Mouse (Mus musculus): ENCODE results near the gene Ifit2. TPM values are rescaled to one million over a fixed set of nuclear protein-coding genes. Genes with fewer than 3 reads are reported as not detected.

The Ifit2 gene
- polyA plus RNA-seq, 1 experiment from 2014 or later: 2.7 TPM

GRCm38 (mm10) chr19:34521361-34521760 lies 29.1 kb upstream of the Ifit2 start:
- H3K36me3 ChIP-seq: peaks cover 15% of the 10 kb centered on the region; the same call in 1 of the 2 replicates
- H3K4me1 ChIP-seq (replicated peaks): peaks cover 4% of the 10 kb centered on the region
- no peaks in the 10 kb centered on the region for H3K27me3 ChIP-seq
- WGBS: 73% methylated on average over 2 of the region's 2 CpGs
- no peak overlapping the region for H3K4me3 ChIP-seq
- H3K4me2 ChIP-seq: no peak overlapping the region
- ATAC-seq (ENCODE audit: low FRiP score): no peak
- no peak overlapping the region for H3K9ac ChIP-seq
- no peak overlapping the region for H3K27ac ChIP-seq
- H3K9me3 ChIP-seq: no peaks in the 10 kb centered on the region

- H3K4me3 ChIP-seq: no peak overlapping the region
- no peak for ATAC-seq (ENCODE audit: low FRiP score)
- no peaks in the 10 kb centered on the region for H3K9me3 ChIP-seq
- H3K27ac ChIP-seq: no peak overlapping the region
- H3K4me2 ChIP-seq: no peak overlapping the region
- peaks cover 15% of the 10 kb centered on the region; the same call in 1 of the 2 replicates for H3K36me3 ChIP-seq
- WGBS: 86% methylated on average over 1 of the region's 1 CpGs
- H3K4me1 ChIP-seq (replicated peaks): peaks cover 10% of the 10 kb centered on the region
- H3K27me3 ChIP-seq: no peaks in the 10 kb centered on the region
- no peak overlapping the region for H3K9ac ChIP-seq
Observed at GRCm38 (mm10) chr19:34521978-34522377, 28.5 kb upstream of the Ifit2 start.

- no peak overlapping the region for H3K4me2 ChIP-seq
- no peaks in the 10 kb centered on the region for H3K9me3 ChIP-seq
- no peak overlapping the region for H3K4me3 ChIP-seq
- H3K9ac ChIP-seq: no peak overlapping the region
- ATAC-seq (ENCODE audit: low FRiP score): no peak
- 72% methylated on average over 12 of the region's 12 CpGs for WGBS
- H3K27ac ChIP-seq: no peak overlapping the region
- H3K4me1 ChIP-seq (replicated peaks): peaks cover 10% of the 10 kb centered on the region
- H3K36me3 ChIP-seq: peaks cover 12% of the 10 kb centered on the region; the same call in 1 of the 2 replicates
- H3K27me3 ChIP-seq: no peaks in the 10 kb centered on the region
Observed at GRCm38 (mm10) chr19:34523106-34523725, 27.3 kb upstream of the Ifit2 start.

- WGBS: 73% methylated on average over 9 of the region's 9 CpGs
- no peak overlapping the region for H3K9ac ChIP-seq
- ATAC-seq (ENCODE audit: low FRiP score): no peak
- H3K27ac ChIP-seq: no peak overlapping the region
- peaks cover 5% of the 10 kb centered on the region; the same call in 1 of the 2 replicates for H3K36me3 ChIP-seq
- H3K9me3 ChIP-seq: no peaks in the 10 kb centered on the region
- no peaks in the 10 kb centered on the region for H3K27me3 ChIP-seq
- H3K4me3 ChIP-seq: no peak overlapping the region
- H3K4me2 ChIP-seq: no peak overlapping the region
- H3K4me1 ChIP-seq (replicated peaks): peaks cover 10% of the 10 kb centered on the region
Observed at GRCm38 (mm10) chr19:34524646-34525045, 25.8 kb upstream of the Ifit2 start.

- Histone ChIP-seq H3K9me3 (no peaks in the 10 kb centered on the region), H3K27ac (peak overlapping the region; percentile 74; the same call in 1 of the 2 replicates), H3K4me3 (peak overlapping the region; percentile 67), H3K27me3 (no peaks in the 10 kb centered on the region), H3K36me3 (no peaks in the 10 kb centered on the region; the same call in 1 of the 2 replicates), H3K9ac (peak overlapping the region; percentile 81), H3K4me2 (peak overlapping the region; percentile 86), H3K4me1 (replicated peaks) (peaks cover 10% of the 10 kb centered on the region)
- WGBS: 45% methylated on average over 11 of the region's 11 CpGs
- no peak; the same call in 1 of the 2 replicates for ATAC-seq (ENCODE audit: low FRiP score)
Observed at GRCm38 (mm10) chr19:34526321-34526923, 24.1 kb upstream of the Ifit2 start.

- Histone ChIP-seq H3K27me3 (no peaks in the 10 kb centered on the region), H3K9ac (peak within 1 kb of the TSS; percentile 81), H3K27ac (peak within 1 kb of the TSS; percentile 74), H3K4me2 (peak within 1 kb of the TSS; percentile 86), H3K9me3 (no peaks in the 10 kb centered on the region), H3K4me1 (replicated peaks) (peaks cover 10% of the 10 kb centered on the region), H3K36me3 (no peaks in the 10 kb centered on the region; the same call in 1 of the 2 replicates), H3K4me3 (peak within 1 kb of the TSS; percentile 67)
- 0% methylated on average over 29 of the region's 29 CpGs for WGBS
- ATAC-seq (ENCODE audit: low FRiP score): peak; percentile 100
Observed at GRCm38 (mm10) chr19:34526941-34527682, 23.4 kb upstream of the Ifit2 start, which contains the start of gene Lipa. TSS of gene Lipa (minus strand) at chr19:34527474.

DNA sequence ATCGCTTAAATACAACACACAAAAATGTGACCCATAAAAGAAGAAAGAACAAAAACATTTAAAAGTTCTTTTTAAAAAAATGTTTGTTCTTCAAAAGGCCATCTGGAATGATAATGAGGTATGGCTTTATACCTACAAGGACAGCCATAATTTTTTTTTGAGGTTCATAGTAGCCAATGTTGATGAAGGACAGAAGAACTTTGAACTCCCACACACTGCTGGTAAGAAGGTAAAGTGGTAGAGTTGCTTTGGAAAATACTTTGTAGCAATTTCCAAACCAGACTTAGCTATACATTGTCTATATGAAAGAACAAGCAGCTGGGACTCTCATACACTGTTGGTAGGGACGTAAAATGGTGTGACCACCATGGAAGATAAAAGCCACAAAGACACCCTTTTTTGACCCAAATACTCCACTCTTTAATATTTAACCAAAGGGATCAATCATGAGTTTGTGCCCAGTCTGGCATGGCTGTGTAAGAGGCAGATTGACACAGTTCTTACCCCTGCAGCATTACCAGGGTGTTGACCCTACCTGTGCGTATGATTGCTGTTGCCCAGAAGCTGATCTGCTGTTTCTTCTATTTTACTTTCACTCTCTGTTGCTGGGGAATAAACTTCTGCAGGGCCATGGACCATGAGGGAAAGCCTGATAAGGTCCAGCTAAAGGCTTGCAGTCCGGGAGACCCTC lies 18.3 kb upstream of the Ifit2 start:
- no peak for ATAC-seq (ENCODE audit: low FRiP score)

GRCm38 (mm10) chr19:34539422-34539821 lies 11.1 kb upstream of the Ifit2 start:
- Histone ChIP-seq H3K27me3 (no peaks in the 10 kb centered on the region), H3K9me3 (no peaks in the 10 kb centered on the region), H3K4me3 (no peak overlapping the region), H3K4me1 (replicated peaks) (no peaks in the 10 kb centered on the region), H3K9ac (no peak overlapping the region), H3K4me2 (no peak overlapping the region), H3K27ac (no peak overlapping the region), H3K36me3 (no peaks in the 10 kb centered on the region)
- ATAC-seq (ENCODE audit: low FRiP score): no peak
- 86% methylated on average over 1 of the region's 1 CpGs for WGBS

More for the DNA sequence above, 18.3 kb upstream of the Ifit2 start:
- H3K4me1 ChIP-seq (replicated peaks): no peaks in the 10 kb centered on the region
- no peaks in the 10 kb centered on the region for H3K9me3 ChIP-seq
- H3K27ac ChIP-seq: no peak overlapping the region
- no peak overlapping the region for H3K4me2 ChIP-seq
- no peak overlapping the region for H3K9ac ChIP-seq
- H3K4me3 ChIP-seq: no peak overlapping the region
- no peaks in the 10 kb centered on the region for H3K27me3 ChIP-seq
- 92% methylated on average over 4 of the region's 4 CpGs for WGBS
- no peaks in the 10 kb centered on the region for H3K36me3 ChIP-seq

DNA sequence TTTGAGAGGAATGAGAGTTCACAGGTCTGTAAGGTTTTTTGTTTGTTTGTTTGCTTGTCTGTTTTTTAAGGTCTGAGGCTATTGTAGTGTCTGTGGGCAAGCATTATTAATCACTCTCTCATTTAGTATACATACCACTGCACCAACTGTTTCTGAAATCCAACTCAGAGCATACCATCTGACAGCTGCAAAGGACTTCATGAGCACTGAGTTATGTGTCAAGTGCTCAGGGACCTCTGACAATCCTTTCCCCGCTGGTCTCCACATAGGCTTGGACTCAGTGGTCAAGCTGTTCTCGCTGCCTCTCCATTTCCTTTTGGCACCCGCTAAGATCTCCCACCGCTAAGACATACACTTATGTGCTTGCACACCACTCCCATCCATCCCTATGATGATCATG lies 4.3 kb upstream of the Ifit2 start:
- no peak overlapping the region for H3K4me3 ChIP-seq
- H3K4me2 ChIP-seq: no peak overlapping the region
- no peaks in the 10 kb centered on the region for H3K9me3 ChIP-seq
- H3K36me3 ChIP-seq: no peaks in the 10 kb centered on the region
- peaks cover 5% of the 10 kb centered on the region; the same call in 1 of the 2 replicates for H3K4me1 ChIP-seq (replicated peaks)
- 89% methylated on average over 4 of the region's 4 CpGs for WGBS
- H3K27ac ChIP-seq: no peak overlapping the region
- H3K9ac ChIP-seq: no peak overlapping the region
- no peak for ATAC-seq (ENCODE audit: low FRiP score)
- no peaks in the 10 kb centered on the region for H3K27me3 ChIP-seq

DNA sequence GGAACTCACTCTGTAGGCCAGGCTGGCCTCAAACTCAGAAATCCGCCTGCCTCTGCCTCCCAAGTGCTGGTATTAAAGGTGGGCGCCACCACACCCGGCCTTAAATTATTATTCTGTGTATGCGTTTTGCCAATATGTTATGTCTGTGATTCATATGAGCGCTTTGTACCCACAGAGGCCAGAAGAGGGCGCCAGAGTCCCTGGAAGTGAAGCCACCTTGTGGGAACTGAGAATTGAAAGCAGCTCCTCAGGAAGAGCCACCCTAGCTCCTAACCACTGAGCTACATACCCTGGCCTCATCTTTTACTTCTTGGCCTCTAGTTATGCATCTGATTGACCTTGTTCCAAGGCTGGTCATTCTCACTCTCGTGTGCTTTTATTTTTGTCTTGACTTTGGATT lies 2.5 kb upstream of the Ifit2 start:
- H3K4me1 ChIP-seq (replicated peaks): peaks cover 9% of the 10 kb centered on the region; the same call in 1 of the 2 replicates
- H3K27ac ChIP-seq: no peak overlapping the region
- H3K4me3 ChIP-seq: no peak overlapping the region
- no peak for ATAC-seq (ENCODE audit: low FRiP score)
- no peak overlapping the region for H3K4me2 ChIP-seq
- H3K36me3 ChIP-seq: no peaks in the 10 kb centered on the region
- no peak overlapping the region for H3K9ac ChIP-seq
- H3K27me3 ChIP-seq: no peaks in the 10 kb centered on the region
- no peaks in the 10 kb centered on the region for H3K9me3 ChIP-seq
- WGBS: 27% methylated on average over 7 of the region's 7 CpGs

- Histone ChIP-seq H3K9ac (peak overlapping the region; percentile 61), H3K4me1 (replicated peaks) (peaks cover 9% of the 10 kb centered on the region; the same call in 1 of the 2 replicates), H3K27ac (peak overlapping the region; percentile 73; the same call in 1 of the 2 replicates), H3K36me3 (no peaks in the 10 kb centered on the region), H3K9me3 (no peaks in the 10 kb centered on the region), H3K4me3 (peak overlapping the region; percentile 51), H3K27me3 (no peaks in the 10 kb centered on the region), H3K4me2 (peak overlapping the region; percentile 68)
- peak; percentile 14; the same call in 1 of the 2 replicates for ATAC-seq (ENCODE audit: low FRiP score)
- WGBS: 31% methylated on average over 4 of the region's 4 CpGs
Observed at GRCm38 (mm10) chr19:34550205-34550533, 325 bp upstream of the Ifit2 start.

DNA sequence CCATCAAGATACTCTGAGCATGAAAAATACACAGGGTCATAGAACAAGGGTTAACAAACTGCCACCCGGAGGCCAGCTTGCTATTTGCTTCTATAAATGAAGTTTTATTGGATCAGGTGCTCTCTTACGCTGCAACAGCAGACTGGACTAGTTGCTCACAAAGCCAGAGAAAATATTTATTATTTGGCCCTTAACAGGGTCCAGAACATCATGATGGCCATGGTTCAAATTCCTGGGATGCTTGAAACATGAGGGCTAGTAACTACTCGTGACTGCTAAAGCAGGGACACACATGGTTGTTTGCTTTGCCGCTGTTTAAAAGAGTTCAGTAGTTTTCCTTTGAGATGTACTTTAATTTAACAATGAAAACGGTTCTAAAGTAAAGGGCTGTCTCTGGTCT lies 1.5 kb downstream of the Ifit2 start:
- Histone ChIP-seq H3K36me3 (no peaks in the 10 kb centered on the region), H3K4me3 (no peak overlapping the region), H3K9me3 (no peaks in the 10 kb centered on the region), H3K27ac (no peak overlapping the region), H3K4me2 (no peak overlapping the region), H3K9ac (no peak overlapping the region), H3K4me1 (replicated peaks) (peaks cover 9% of the 10 kb centered on the region; the same call in 1 of the 2 replicates), H3K27me3 (no peaks in the 10 kb centered on the region)
- ATAC-seq (ENCODE audit: low FRiP score): no peak
- WGBS: 72% methylated on average over 5 of the region's 5 CpGs
